Mouse (Mus musculus) forebrain, embryonic 13.5 days (tissue): ENCODE results near the gene Trappc2l. TPM values are rescaled to one million over a fixed set of nuclear protein-coding genes. Genes with fewer than 3 reads are reported as not detected.
"Not testable (repeated sequence)": the region's sequence is repeated elsewhere in the genome, so short reads cannot be mapped to it uniquely, and the experiment has no call there.

Source experiments
- ATAC-seq: fragments of 200-750 bp; cut with Nextera tagmentation; 2 replicates; pipeline ENCODE4 v1.8.0; 2017
- H3K27ac ChIP-seq: fragments of 300-500 bp; sonication (generic); 2 replicates; pipeline ENCODE4 v1.5.1; 2015; ENCODE audit warnings: inconsistent platforms, mild to moderate bottlenecking, moderate library complexity
- H3K27me3 ChIP-seq: fragments of 300-500 bp; sonication (generic); 2 replicates; pipeline ENCODE4 v1.6.1; 2015; ENCODE audit warnings: mild to moderate bottlenecking, inconsistent platforms
- H3K36me3 ChIP-seq: fragments of 300-500 bp; sonication (generic); 2 replicates; pipeline ENCODE4 v1.6.1; 2015; ENCODE audit warnings: mild to moderate bottlenecking, inconsistent platforms; ENCODE audit not compliant: poor library complexity, severe bottlenecking
- H3K4me1 ChIP-seq: fragments of 300-500 bp; sonication (generic); 2 replicates; pipeline ENCODE4 v1.6.1; 2015; ENCODE audit warnings: inconsistent platforms
- H3K4me2 ChIP-seq: fragments of 300-500 bp; sonication (generic); 2 replicates; pipeline ENCODE4 v1.6.1; 2015; ENCODE audit warnings: inconsistent platforms, mild to moderate bottlenecking, moderate library complexity
- H3K4me3 ChIP-seq: fragments of 300-500 bp; sonication (generic); 2 replicates; pipeline ENCODE4 v1.5.1; 2015; ENCODE audit warnings: mild to moderate bottlenecking, inconsistent platforms
- H3K9ac ChIP-seq: fragments of 300-500 bp; sonication (generic); 2 replicates; pipeline ENCODE4 v1.6.1; 2015; ENCODE audit warnings: mild to moderate bottlenecking, inconsistent platforms
- H3K9me3 ChIP-seq: fragments of 300-500 bp; sonication (generic); replicated peaks from 2 replicates; pipeline ENCODE4 v1.6.1; 2016; ENCODE audit warnings: inconsistent platforms
- WGBS: fragments of 180-500 bp; shearing (Covaris S2); methylation state at CpG from one replicate; pipeline ENCODE4 v1.1.7; 2015; 5-methylcytosine and 5-hydroxymethylcytosine counted together
- polyA plus RNA-seq: library from polyadenylated mRNA; unstranded; fragments of >200 nt; fragmentation: Nextera tagmentation; extraction: Ambion mirVana; gene quantifications from 2 replicates; pipeline ENCODE4 v1.2.1, GENCODE M21; 2015

Gene Trappc2l
- polyA plus RNA-seq, 1 experiment from 2014 or later, result 69.3 TPM

- peaks cover 4% of the 10 kb centered on the region; the same call in 1 of the 2 replicates for H3K4me1 ChIP-seq
- no peak overlapping the region for H3K4me2 ChIP-seq
- H3K27me3 ChIP-seq, result no peaks in the 10 kb centered on the region
- H3K36me3 ChIP-seq, result no peaks in the 10 kb centered on the region
- ATAC-seq, result peak; percentile 37; the same call in 1 of the 2 replicates
- WGBS, result 38% methylated on average over 5 of the region's 7 CpGs
- no peak overlapping the region for H3K4me3 ChIP-seq
- no peak overlapping the region for H3K27ac ChIP-seq
- no peak overlapping the region for H3K9ac ChIP-seq
- H3K9me3 ChIP-seq, result no peaks in the 10 kb centered on the region
These were observed 6.6 kb downstream of the Trappc2l start for GRCm38 (mm10) chr8:122617947-122618546.

- no peak overlapping the region for H3K27ac ChIP-seq
- no peak overlapping the region for H3K4me3 ChIP-seq
- no peaks in the 10 kb centered on the region for H3K9me3 ChIP-seq
- no peaks in the 10 kb centered on the region for H3K36me3 ChIP-seq
- peaks cover 3% of the 10 kb centered on the region; the same call in 1 of the 2 replicates for H3K4me1 ChIP-seq
- WGBS, result 76% methylated on average over 6 of the region's 6 CpGs
- H3K4me2 ChIP-seq, result no peak overlapping the region
- no peak for ATAC-seq
- H3K9ac ChIP-seq, result no peak overlapping the region
- H3K27me3 ChIP-seq, result no peaks in the 10 kb centered on the region
These were observed 7.4 kb downstream of the Trappc2l start for GRCm38 (mm10) chr8:122618660-122619378.

GRCm38 (mm10) chr8:122620446-122620845 lies 9.0 kb downstream of the Trappc2l start:
- H3K4me2 ChIP-seq, result no peak overlapping the region
- WGBS, result 39% methylated on average over 5 of the region's 5 CpGs

GRCm38 (mm10) chr8:122622727-122623126 lies 11.3 kb downstream of the Trappc2l start, which contains the start of gene Pabpn1l:
Gene Pabpn1l, minus strand, starts transcription at chr8:122622739.
- H3K27ac ChIP-seq, result no peak within 1 kb of the TSS
- no peaks in the 10 kb centered on the region for H3K27me3 ChIP-seq
- no peak for ATAC-seq
- H3K4me3 ChIP-seq, result no peak within 1 kb of the TSS
- 68% methylated on average over 6 of the region's 6 CpGs for WGBS
- no peak within 1 kb of the TSS for H3K9ac ChIP-seq
- no peaks in the 10 kb centered on the region for H3K9me3 ChIP-seq
- H3K36me3 ChIP-seq, result no peaks in the 10 kb centered on the region
- H3K4me1 ChIP-seq, result peaks cover 3% of the 10 kb centered on the region; the same call in 1 of the 2 replicates
- no peak within 1 kb of the TSS for H3K4me2 ChIP-seq

More at GRCm38 (mm10) chr8:122620446-122620845, 9.0 kb downstream of the Trappc2l start:
- no peak overlapping the region for H3K9ac ChIP-seq
- H3K36me3 ChIP-seq, result no peaks in the 10 kb centered on the region
- no peak overlapping the region for H3K4me3 ChIP-seq
- H3K9me3 ChIP-seq, result no peaks in the 10 kb centered on the region
- no peaks in the 10 kb centered on the region for H3K27me3 ChIP-seq
- no peak overlapping the region for H3K27ac ChIP-seq
- peaks cover 3% of the 10 kb centered on the region; the same call in 1 of the 2 replicates for H3K4me1 ChIP-seq
- no peak for ATAC-seq

- no peak for ATAC-seq
- H3K27ac ChIP-seq, result no peak overlapping the region
- no peak overlapping the region for H3K4me3 ChIP-seq
- no peaks in the 10 kb centered on the region for H3K9me3 ChIP-seq
- no peaks in the 10 kb centered on the region for H3K4me1 ChIP-seq
- H3K27me3 ChIP-seq, result 0 out of 2 replicates have a peak, but pooled peaks cover 3% of the 10 kb centered on the region
- 88% methylated on average over 17 of the region's 17 CpGs for WGBS
- no peak overlapping the region for H3K9ac ChIP-seq
- no peak overlapping the region for H3K4me2 ChIP-seq
- H3K36me3 ChIP-seq, result 0 out of 2 replicates have a peak, but pooled peaks cover 10% of the 10 kb centered on the region
These were observed 12.6 kb downstream of the Trappc2l start for GRCm38 (mm10) chr8:122623844-122624642.

DNA sequence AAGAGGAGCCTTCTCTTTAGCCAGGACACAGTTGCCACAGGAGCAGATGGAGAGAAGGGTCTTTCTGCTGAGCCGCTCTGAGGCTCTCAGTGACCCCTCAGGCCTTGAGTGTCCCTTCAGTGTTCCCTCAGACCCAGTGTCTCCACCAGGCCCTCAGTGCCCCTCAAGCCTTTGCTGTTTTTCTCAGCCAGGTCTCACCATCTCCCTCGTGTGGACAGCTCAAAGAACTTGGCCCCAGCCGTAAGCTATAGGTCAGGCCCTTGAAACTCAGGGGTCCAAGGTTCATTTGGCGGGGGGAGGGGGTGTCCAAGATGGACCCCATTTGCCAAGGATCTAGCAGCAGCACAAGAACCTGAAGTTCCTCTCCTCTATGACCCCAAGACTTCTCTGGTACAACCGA lies 13.2 kb downstream of the Trappc2l start:
- Histone ChIP-seq H3K9ac (no peak overlapping the region), H3K27me3 (0 out of 2 replicates have a peak, but pooled peaks cover 7% of the 10 kb centered on the region), H3K27ac (no peak overlapping the region), H3K4me3 (no peak overlapping the region), H3K9me3 (no peaks in the 10 kb centered on the region), H3K4me1 (no peaks in the 10 kb centered on the region), H3K36me3 (0 out of 2 replicates have a peak, but pooled peaks cover 10% of the 10 kb centered on the region), H3K4me2 (no peak overlapping the region)
- WGBS, result 73% methylated on average over 5 of the region's 5 CpGs
- no peak for ATAC-seq

- no peak for ATAC-seq
- no peak overlapping the region for H3K4me3 ChIP-seq
- no peak overlapping the region for H3K27ac ChIP-seq
- no peak overlapping the region for H3K4me2 ChIP-seq
- 81% methylated on average over 9 of the region's 9 CpGs for WGBS
- H3K9ac ChIP-seq, result no peak overlapping the region
- peaks cover 17% of the 10 kb centered on the region for H3K36me3 ChIP-seq
- H3K9me3 ChIP-seq, result no peaks in the 10 kb centered on the region
- H3K27me3 ChIP-seq, result peaks cover 13% of the 10 kb centered on the region; the same call in 1 of the 2 replicates
- peaks cover 6% of the 10 kb centered on the region; the same call in 1 of the 2 replicates for H3K4me1 ChIP-seq
These were observed 14.4 kb downstream of the Trappc2l start for GRCm38 (mm10) chr8:122625811-122626210.

DNA sequence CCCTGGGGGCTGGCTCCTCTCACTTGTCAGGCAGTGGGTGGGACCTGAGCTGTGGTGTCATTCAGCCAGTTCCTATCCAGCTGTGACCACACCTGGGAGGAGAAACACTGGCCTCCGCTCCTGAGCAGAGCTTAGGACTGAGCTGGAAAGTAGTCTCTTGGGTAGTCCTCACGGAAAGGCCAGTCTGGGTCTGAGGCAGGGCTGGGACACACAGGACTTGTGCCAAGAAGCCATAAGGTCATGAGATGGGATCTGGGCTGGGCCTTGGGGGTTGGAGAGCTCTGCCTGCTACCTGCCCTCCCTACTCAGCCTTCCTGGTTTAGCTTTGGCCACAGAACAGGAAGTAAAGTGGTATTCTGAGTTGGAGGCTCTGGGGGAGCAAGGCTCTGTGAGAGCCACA lies 15.5 kb downstream of the Trappc2l start:
- 64% methylated on average over 2 of the region's 2 CpGs for WGBS
- H3K9me3 ChIP-seq, result no peaks in the 10 kb centered on the region
- ATAC-seq, result no peak

GRCm38 (mm10) chr8:122629388-122629787 lies 17.9 kb downstream of the Trappc2l start:
- 22% methylated on average over 10 of the region's 10 CpGs for WGBS
- H3K36me3 ChIP-seq, result peaks cover 42% of the 10 kb centered on the region
- peaks cover 6% of the 10 kb centered on the region; the same call in 1 of the 2 replicates for H3K4me1 ChIP-seq
- H3K4me2 ChIP-seq, result no peak overlapping the region
- H3K27me3 ChIP-seq, result peaks cover 14% of the 10 kb centered on the region; the same call in 1 of the 2 replicates
- H3K9ac ChIP-seq, result no peak overlapping the region
- no peak overlapping the region for H3K27ac ChIP-seq
- no peak for ATAC-seq
- H3K9me3 ChIP-seq, result no peaks in the 10 kb centered on the region
- H3K4me3 ChIP-seq, result no peak overlapping the region

More for the DNA sequence above, 15.5 kb downstream of the Trappc2l start:
- H3K27ac ChIP-seq, result no peak overlapping the region
- H3K4me1 ChIP-seq, result peaks cover 6% of the 10 kb centered on the region; the same call in 1 of the 2 replicates
- peaks cover 18% of the 10 kb centered on the region for H3K36me3 ChIP-seq
- H3K9ac ChIP-seq, result no peak overlapping the region
- no peak overlapping the region for H3K4me2 ChIP-seq
- no peak overlapping the region for H3K4me3 ChIP-seq
- H3K27me3 ChIP-seq, result peaks cover 14% of the 10 kb centered on the region; the same call in 1 of the 2 replicates

DNA sequence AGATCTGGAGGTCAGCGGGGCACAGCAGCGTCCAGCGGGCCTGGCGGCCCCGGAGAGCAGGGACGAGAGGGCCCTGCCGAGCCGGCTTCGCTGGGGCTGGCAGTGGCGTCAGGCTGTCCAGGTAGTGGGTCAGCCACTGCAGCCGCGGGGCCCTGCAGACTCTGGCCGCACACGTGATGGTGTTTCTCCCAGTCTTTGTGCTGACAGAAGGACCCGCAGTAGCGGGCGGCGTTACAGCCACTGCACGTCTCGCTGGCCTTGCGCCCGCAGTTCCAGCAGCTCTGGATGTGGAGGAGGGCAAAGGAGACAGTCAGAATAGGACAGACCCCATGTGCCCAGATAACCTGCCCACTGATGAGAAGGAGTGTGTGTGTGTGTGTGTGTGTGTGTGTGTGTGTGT lies 19.3 kb downstream of the Trappc2l start:
- WGBS, result 58% methylated on average over 22 of the region's 22 CpGs
- no peak overlapping the region for H3K4me3 ChIP-seq
- no peaks in the 10 kb centered on the region for H3K9me3 ChIP-seq
- peaks cover 55% of the 10 kb centered on the region for H3K36me3 ChIP-seq
- peaks cover 14% of the 10 kb centered on the region; the same call in 1 of the 2 replicates for H3K27me3 ChIP-seq
- peaks cover 6% of the 10 kb centered on the region; the same call in 1 of the 2 replicates for H3K4me1 ChIP-seq
- ATAC-seq, result no peak; the same call in 1 of the 2 replicates
- no peak overlapping the region for H3K9ac ChIP-seq
- H3K4me2 ChIP-seq, result peak overlapping the region; percentile 24; the same call in 1 of the 2 replicates
- no peak overlapping the region for H3K27ac ChIP-seq

DNA sequence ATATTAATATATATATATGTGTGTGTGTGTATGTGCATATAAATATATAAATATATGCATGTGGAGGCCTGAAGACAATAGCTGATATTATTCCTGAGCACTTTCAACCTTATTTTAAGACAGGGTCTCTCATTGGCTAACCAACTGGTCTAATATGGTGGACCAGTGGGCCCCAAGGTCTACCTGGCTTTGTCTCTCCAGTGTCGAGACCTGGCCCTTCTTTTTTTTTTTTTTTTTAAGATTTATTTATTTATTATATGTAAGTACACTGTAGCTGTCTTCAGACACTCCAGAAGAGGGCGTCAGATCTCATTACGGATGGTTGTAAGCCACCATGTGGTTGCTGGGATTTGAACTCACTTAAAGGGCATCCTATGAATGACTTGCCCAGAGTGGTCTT lies 20.7 kb downstream of the Trappc2l start:
- H3K9ac ChIP-seq, H3K4me3 ChIP-seq, H3K4me2 ChIP-seq, H3K9me3 ChIP-seq, ATAC-seq, H3K27ac ChIP-seq: not testable (repeated sequence)
- peaks cover 70% of the 10 kb centered on the region for H3K36me3 ChIP-seq
- WGBS, result 75% methylated on average over 3 of the region's 3 CpGs
- peaks cover 11% of the 10 kb centered on the region; the same call in 1 of the 2 replicates for H3K4me1 ChIP-seq
- H3K27me3 ChIP-seq, result peaks cover 14% of the 10 kb centered on the region; the same call in 1 of the 2 replicates
